In genomic region chr2:77386515-77386914, GRCm38 (mm10) we compare ENCODE assay signal across 8 mouse cellular contexts.
DNase-seq lines count a peak whose midpoint lies in the region; ATAC-seq lines count a peak whose summit lies in the region.
"Had no signal": no experiment of that assay in that cellular context is flagged by ENCODE, and none has a peak within 500 bp of the region (broad histone marks: within the 10 kb centered on the region; RNA-seq: fewer than 3 reads in every experiment).

No protein-coding gene starts in this region.

- intact Hi-C loops in left cerebral cortex, postnatal 4 days (cut with DNase I), result no loop called here

- no peak overlapping the region for H3K9ac ChIP-seq in liver, embryonic 11.5 days (ENCODE audit: low read depth, low read length)

- H3K36me3 ChIP-seq in liver, embryonic 11.5 days (ENCODE audit: control insufficient read depth, insufficient read depth, low read length), result no peaks in the 10 kb centered on the region

- no peak overlapping the region for H3K4me3 ChIP-seq in liver, embryonic 11.5 days (ENCODE audit: low read depth, low read length)
- H3K4me3 ChIP-seq: megakaryocyte, embryonic 14.5 days had no signal

- ATAC-seq in liver, embryonic 11.5 days (replicated peaks; ENCODE audit: low FRiP score), result no peak

- H3K4me2 ChIP-seq in liver, embryonic 11.5 days, result no peak overlapping the region

- H3K4me1 ChIP-seq in liver, embryonic 11.5 days (replicated peaks; ENCODE audit: control insufficient read depth, insufficient read depth, low read length), result no peaks in the 10 kb centered on the region
- H3K4me1 ChIP-seq: megakaryocyte, embryonic 14.5 days had no signal

- H3K27me3 ChIP-seq in liver, embryonic 11.5 days (replicated peaks; ENCODE audit: control insufficient read depth, insufficient read depth, low read length), result no peaks in the 10 kb centered on the region
- H3K27me3 ChIP-seq: megakaryocyte, embryonic 14.5 days had no signal

- 23% methylated on average over 5 of the region's 5 CpGs for WGBS in liver, embryonic 11.5 days

- H3K27ac ChIP-seq in liver, embryonic 11.5 days (ENCODE audit: low read depth, low read length), result no peak overlapping the region

- no peaks in the 10 kb centered on the region for H3K9me3 ChIP-seq in liver, embryonic 11.5 days (ENCODE audit: control insufficient read depth, low read length)

- DNase-seq in liver (peak; percentile 55), WW6 (ENCODE audit: low read depth, low spot score) (peak; percentile 38)
- no peak for DNase-seq in liver, embryonic 11.5 days (ENCODE audit: low spot score)
- peak; percentile 20 for DNase-seq in c-Kit-positive CD71-positive TER-119-negative erythroid progenitor cells, embryonic 14.5 days (ENCODE audit: low read depth)
- peak; percentile 30 to 38 for DNase-seq in frontal cortex, postnatal 36 days (ENCODE audit: low spot score in 2 of 2)
- DNase-seq in left cerebral cortex, postnatal 4 days, result peak; percentile 67
- peak; percentile 13 for DNase-seq in skeletal muscle tissue, adult 2 months (ENCODE audit: low read depth, low spot score)
